Mouse (Mus musculus): ENCODE data around the gene Rnf26.

The Rnf26 gene

DNA sequence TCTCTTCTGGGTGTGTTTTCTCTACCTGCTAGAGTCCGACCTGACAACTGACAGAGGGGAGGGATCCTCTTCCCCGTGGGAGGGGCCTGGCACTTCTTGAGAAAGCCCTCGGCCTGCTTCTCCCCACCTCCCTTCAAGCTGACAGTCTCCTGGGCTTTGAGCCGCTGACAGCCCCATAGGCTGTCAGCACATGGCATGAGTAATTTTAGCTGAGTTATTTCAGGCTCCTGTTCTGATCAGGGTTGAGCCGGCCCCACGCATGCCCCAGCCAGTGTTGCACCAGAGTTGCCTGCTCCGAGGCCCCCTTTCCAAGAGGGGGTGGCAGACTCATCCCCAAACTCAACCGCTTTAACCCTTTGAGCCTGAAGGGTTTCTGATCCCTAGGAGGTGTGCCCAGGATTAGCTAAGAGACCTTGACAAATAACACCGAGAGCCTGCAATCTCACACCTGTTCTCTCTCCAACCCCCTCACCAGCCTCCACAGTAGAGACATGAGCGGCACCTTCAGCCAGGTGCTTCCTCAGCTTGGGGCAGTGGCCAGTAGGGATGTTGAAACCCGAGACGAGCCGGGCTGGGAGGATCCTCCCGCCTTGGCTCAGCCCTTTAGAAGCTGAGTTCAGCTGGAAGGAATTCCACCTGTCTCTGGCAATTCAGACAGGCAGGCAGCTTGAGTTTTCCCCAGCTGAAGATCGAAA, 25.4 kb downstream of the Rnf26 start:
- no peak for DNase-seq

DNA sequence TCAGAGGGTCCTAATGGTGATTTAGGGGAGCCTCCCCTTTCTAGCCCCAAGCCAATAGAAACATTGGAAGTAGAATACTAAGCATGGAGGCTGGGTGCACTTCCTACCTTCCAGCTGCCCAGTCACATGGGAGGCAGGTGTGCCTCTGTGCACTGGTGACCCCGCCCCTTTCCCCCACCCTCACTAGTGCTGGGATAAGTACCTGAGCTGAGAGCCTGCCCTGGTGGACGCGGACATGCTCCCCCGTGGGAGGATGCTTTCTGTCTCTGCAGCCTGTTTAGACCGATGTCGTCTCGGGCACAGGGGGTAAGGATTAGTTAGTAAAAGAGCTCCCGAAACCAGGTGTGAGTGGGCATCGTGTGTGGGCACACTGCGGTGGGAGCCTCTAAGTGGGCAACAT, 26.4 kb downstream of the Rnf26 start:
- no peak for DNase-seq

DNA sequence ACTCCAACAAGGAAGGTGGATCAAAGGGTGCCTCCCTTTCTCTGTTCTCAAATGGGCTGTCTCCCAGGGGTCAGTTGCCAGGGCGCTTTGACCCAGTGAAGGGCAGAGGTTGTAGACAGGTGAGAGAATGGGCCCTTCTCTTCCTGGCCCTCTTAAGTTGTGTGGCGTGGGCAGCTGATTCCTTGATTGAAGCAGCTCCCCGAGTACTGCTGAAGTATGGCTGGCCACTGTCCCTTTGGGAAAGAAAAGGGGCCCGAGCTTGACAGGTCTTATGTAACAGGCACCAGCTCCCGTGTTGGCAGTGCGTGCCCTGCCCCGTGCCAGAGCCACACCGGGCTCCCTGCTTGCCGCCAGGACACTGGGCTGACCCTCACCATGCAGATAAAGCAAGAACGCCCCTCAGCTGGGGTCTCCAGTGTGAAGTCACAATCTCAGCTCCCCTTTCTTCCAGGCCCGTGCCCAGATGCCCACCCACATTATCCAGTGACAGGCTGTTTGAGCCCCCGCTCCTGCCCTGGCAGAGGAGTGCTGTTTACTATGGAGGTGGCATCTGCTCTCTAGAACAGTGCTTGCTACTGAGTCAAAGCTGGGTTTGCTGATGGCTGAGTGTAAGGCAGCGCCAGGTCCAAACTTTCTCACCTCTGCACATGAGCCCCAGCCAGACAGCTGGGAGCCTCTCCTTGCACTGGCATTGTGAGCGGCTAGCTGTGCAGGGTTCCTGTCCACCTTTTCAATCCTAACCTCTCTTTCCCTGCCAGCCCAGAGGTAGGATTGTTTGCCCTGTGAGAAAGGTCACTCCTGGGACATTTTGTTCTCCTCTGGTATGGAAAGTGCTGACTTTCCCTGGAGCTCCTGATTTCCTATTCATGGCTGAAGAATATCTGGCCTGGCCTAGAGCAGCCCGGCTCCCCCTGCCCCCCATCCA, 27.3 kb downstream of the Rnf26 start:
- DNase-seq: no peak

DNA sequence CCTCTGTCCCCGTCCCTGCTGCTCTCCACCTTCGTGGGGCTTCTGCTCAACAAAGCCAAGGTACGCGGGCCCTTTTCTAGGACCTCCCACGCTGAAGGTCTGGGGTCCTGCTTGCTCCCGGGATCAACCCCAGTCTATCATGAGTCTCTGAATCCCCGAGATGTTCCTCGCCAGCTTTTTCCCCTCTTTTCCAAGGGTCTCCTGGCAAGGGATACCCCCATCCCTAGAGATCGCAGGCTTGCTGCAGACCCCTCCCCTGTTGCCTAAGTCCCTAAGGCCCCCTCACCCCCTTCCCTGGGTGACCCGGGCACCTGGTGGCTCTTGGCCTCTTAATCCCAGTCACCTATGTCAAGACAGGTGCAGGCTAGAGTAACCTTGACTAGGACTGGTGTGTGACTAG, 28.0 kb downstream of the Rnf26 start:
- no peak for DNase-seq

DNA sequence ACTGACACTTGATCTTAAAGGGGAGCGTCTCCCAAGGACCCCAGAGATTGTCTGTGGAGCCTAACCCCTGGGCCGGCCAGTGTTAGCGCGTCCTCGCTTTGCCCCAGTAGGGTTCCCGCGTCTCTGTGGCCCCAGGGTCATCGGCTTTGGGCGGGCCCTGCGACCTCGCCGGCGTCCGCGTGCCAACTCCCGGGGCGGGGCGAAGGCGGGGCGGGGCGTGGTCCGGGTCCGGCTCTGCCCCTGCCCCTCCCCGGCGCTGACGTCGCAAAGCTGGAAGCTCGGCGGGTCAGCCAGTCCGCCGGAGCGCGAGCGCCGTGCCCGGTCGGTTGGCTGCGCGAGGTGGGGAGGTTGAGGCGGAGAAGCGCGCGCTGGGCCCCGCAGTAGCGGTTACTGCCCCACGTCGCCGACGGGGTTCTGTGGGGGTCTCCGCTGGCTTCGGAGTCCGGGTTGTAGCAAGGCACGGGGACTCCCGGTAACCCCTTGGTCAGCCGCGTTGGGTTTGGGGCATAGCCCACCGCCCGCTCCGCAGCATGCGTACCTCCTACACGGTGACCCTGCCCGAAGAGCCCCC, 28.6 kb downstream of the Rnf26 start:
- peak; percentile 98 for DNase-seq

DNA sequence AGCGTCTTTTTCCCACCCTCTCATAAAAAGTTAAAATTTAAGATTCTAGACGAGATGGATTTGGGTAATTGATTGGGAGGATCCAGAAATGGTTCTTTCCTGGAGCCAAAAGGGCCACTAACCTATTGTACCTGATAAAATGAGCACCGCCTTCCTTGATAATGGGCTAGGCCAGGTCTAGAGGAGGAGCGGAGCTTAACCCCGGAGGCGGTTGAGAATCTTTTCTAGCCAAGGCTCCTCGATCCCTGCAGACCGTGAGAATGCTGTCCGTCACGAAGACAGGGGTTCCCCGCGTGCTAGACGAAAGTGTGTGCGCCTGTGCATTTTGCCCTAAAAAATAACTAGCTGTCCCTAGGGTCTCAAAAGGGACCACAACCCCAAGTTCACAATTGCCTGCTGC, 29.1 kb downstream of the Rnf26 start:
- no peak for DNase-seq

DNA sequence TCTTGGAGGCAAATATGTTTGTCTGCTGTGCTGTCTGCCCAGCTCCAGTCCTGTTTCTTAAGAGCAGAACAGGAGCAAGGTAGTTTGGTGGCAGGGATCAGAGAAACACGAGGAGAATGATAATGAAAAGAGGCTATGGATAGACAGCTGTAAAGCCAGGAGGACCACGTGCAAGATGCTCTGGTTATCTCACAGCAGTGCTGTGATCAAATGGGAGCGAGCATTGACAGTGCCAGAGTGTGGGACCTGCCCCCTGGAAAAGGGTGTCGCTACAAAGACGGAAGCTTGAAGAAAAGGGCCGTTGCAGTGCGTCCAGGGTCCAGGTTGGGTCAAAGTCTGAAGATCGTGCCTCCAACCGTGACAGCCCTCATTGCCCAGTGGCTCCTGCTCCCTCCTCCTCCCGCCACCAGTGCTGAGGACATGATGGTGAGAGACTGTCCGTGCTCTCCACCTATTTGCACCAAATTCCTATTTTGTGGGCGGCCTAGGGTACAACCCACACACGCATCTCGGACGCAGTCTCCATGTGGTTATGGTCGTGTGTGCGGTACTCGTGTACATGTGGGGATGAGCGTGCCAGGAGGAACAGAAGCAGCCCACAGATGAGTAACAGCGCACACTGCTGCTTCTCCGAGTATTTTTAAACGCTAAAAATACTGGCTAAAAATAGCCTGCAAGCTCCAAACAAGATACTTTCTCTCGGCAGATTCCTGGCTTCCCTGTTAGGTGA, 29.8 kb downstream of the Rnf26 start:
- no peak for DNase-seq

DNA sequence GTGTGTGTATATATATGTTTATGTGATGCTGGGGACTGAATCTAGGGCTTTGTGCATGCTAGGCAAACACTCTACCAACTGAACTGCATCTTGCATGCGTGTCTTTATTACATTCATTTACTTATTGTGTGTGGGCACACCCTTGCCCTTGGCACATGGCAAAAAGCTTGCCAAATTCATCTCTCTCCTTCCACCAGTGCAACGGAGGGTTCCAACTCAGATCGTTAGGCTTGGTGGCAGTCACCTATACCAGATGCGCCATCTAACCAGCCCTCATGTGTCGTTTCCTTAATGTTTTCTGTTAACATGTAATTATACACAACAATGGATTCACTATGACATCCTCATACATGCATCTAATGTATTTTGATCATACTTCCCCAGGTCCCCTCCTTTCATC, 31.1 kb downstream of the Rnf26 start:
- no peak for DNase-seq

DNA sequence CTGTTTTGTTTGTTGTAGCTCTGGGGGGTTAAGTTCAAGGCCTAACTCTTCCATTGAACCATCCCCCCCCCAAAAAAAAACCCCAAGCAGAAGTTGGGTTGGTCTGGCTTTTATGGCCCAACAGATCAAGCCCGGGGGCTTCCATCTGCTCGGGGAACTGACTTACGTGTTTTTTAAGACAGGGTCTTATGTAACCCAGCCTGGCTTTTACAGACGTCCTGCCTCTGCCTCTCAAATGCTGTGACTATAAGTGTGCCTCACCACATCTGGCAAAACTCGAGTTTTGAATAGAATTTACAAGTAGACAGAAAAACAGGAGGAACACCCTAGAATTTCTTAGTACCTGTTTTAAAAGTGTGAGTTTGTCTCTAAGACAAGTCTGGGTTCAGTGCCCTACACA, 31.7 kb downstream of the Rnf26 start:
- no peak for DNase-seq

DNA sequence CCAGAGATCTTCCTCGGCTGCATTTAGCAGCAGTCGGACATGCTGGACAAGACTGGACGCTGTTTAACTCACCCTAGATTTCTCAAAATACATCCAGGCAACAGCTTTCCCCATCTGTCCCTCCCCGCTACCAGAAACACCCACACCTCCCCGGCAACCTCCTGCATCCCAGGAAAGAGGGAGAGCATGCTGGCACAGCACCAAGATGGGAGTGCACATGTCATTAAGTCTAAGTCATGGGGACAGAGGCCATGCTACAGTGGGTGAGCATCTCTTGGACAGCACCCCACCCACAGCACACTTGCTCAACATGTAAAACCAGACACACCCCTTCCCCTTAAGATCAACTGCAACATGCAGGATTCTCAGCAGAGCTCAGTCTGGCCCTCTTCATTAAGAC, 32.4 kb downstream of the Rnf26 start:
- no peak for DNase-seq

DNA sequence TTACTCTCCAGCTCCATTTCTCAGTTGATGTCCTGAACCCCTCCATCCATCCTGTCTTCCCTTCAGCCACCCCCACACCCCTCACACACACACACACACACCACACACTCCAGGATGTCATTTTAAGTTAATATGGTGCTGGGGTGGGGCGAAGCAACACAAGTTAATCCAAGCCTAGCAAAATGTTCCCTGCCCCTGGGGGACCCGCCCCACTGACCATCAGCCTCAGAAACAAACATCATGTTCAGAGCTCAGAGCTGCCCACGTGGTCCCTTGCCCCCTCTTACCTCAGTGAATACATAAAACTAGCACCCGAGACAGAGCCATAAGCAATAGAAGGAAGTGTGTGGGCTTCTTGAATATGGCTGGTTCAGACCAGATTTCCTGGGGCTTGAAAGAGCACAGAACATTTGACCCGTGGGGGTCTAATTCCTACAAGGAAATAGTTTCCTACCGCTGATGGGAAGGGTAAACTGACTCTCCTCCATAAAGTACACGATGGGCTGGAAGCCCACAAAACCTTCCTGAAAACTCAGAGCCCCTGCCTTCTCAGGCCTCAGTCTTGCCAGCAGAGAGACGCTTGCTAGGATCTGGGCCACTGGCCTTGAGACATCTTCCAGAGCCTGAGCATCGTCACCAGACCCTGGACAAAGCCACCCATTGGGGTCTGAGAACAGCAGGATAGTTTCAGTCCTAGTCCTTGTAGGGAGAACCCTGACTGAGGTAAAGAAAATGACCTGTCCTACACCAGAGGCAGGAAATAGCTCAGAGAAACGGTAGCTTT, 33.1 kb downstream of the Rnf26 start:
- DNase-seq: no peak

DNA sequence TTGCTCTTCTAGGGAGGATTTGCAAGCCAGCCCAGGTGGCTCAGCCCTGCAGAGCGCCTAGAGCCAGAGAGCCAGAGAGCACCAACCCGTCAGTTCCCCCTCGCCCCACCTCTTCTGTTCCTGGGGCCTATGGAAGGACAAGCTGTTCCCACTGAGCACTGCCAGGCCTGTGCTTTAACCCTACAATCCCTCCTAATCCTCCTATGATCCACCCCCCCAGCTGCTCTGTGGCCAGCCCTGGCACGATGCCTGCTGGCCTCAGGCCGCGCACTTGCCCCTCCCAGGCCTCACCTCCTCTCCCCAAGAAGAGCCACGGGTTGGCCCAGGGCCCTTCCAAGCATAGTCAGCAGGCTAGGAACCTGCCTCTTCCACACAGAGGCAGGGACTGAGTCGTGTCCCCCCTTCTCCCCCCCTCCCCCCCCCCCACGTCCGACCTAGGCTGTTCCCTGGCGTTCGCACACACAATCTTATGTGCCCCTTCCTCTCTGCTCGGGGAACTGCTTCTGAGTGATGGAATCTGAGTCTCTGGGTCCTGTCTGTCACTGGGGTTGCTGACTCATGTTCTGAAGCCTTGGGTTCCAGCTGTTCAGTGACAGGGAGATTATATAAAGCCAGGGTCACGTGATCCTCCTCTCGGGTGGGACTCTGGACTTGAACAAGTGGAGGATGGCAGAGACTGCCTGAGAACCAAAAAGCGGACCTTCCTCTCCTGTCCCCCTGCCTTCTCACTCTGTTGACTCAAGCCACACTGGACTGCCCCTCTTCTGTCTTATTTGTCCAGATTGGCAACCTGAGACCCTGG, 34.2 kb downstream of the Rnf26 start:
- DNase-seq: peak; percentile 83

DNA sequence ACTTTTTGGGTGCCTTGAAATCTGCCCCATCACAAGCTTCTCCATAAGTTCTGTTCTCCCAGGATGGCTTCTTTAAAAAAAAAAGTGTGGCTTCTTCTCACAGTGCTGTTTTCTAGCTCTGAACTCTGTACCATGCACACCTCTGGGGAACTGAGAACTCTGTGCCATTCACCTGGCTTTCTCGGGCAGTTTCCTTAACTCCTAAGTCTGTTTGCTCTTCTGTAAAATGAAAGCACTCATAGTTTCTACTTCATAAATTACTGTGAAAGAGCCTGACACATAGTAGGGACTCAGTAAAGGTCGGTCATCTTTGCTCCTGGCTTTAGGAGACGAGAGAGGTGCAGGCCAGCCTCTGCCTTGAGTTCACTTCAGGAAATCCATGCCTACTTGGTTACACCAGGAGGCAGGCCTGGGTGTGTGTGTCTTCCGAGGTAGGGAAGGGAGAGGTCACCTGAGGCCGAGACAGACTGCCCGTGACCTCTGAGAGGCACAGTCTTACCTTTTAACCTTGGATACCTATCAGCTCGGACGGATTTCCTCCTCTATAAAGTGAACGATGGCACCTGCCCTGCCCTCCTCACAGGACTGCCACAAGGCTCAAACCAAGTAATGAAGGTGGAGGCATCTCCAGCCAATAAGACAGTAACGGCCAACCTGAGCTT, 35.0 kb downstream of the Rnf26 start:
- no peak for DNase-seq

DNA sequence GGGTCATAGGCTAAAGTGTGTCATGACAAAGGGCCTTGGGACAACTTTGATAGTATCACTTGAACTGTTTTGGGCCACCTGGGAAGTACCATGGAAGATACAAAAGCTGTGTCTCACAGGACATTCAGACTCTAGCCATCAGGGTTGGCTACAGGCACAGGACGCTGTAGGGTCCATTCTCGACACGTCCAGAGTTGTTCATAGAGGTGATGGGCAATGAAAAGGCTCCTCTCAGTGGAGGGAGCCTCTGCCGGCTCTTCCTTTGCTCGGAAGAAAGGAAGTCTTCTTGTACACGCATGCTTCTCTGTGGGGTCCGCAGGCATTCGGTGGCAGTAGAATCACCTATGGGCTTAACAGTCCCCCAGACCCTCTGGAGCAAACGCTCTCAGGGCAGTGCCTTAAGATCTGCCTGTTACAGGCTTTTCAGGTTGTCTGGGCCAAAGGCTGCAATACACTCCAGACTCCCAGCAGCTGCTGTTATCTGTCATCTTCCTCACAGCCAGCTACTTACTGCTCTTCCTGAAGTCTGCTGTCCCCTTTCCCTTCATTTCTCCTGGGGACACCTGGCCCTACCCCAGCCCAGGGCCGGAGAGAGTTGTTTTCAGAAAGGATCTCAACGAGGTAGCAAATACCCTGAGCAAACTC, 35.9 kb downstream of the Rnf26 start:
- DNase-seq: no peak

DNA sequence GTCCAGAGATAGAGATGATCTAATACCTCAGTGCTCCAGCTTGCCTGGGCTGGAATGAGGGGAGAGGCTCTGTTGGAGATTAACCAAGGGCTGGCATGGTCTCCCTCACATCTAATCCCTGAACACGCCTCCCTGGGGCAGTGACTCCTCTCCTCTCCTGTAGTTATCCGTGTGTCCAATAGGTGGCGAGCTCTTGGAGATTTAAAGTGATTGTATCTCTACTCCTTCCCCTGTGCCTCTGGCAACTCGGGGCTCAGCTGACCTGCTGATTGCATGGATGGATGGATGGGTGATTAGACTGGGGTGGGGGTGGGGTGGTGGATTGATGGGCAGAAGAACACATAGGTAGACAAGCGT, 36.6 kb downstream of the Rnf26 start:
- DNase-seq: peak; percentile 71

DNA sequence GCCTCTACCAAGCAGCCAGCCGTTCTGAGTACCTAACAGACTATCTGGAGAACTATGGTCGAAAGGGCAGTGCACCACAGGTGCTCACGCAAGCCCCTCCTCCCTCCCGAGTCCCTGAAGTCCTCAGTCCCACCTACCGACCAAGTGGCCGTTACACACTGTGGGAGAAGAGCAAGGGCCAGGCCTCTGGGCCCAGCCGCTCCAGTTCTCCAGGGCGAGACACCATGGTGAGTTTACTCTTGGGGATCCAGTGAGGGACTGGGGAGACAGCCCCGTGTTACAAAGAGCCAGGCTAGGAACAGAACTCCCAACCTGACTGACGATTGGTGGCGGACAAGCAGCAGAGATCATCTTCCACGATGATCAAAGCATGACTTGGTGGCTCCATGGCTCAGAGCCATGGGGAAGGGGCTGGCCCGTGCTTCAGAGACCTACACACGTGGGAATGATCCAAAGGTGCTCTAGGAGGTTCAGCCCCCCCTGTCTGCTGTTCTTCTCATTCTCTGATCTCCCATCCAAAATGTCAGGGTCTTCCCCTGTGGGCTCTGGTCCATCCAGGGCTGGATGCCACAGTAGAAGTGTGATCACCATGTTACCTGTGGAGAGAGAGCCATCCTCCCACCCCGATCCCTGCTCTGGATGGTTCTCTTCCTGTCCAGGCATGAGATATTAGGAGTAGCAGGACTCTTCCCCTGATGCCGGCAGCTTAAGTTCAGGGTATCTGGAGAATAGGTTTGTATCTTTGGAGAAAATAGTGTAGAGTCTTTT, 37.1 kb downstream of the Rnf26 start:
- no peak for DNase-seq

DNA sequence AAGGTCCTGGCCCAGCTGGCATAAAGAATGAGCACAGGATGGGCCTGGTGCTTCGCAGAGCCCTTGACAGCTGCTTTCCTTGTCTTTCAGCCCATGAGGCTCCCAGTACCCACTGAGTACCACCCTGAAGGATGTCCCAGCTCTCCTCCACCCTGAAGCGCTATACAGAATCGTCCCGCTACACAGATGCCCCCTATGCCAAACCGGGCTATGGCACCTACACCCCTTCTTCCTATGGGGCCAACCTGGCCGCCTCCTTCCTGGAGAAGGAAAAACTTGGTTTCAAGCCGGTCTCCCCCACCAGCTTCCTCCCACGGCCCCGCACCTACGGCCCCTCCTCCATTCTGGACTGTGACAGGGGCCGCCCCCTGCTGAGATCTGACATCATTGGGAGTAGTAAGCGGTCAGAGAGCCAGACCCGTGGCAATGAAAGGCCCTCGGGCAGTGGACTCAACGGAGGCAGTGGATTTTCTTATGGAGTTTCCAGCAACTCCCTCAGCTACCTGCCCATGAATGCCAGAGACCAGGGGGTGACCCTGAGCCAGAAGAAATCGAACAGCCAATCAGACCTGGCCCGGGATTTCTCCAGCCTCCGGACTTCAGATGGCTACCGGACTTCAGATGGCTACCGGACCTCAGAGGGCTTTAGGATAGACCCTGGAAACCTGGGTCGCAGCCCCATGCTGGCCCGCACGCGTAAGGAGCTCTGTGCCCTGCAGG, 37.9 kb downstream of the Rnf26 start:
- DNase-seq: no peak

DNA sequence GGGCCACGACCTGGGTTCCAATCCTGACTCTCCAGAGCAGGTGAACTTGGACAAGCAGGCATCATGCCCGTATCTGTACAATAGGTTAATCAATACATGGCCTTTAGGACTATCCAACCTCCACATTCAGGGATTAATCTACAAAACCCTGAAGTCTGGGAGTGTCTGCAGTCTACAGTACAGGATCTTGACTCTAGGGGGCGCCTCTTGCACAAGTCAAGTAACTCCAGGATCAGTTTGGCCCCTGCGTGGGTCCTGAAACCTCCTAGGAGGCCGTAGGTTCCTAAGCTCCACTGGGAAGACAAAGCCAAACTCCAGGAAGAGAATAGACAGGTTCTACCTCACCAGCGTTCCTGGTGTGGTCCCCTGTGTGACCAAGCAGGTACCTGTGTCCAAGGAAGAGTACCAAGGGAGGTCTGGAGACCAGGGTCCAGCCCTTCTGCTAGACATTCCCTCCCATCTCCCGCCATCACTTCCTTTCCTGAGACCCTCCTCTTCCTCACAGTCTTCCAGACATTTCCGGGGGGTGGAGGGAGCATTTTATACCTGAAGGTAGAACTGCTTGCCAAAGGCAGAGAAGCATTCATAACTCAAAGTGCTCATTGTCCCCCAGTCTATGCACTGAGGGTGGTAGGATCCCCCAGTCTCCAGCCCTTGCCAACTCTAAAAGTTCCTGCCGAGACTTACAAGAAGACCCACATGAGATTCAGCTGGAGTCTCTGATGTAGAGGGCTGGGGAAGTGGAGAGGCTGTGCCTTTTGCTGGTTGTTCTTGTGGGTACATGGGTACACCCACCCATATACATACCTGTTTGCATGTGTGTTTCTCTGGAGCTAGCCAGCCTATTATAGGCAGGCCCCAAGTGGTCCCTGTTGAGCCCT, 38.7 kb downstream of the Rnf26 start:
- peak; percentile 53 for DNase-seq
